Mouse (Mus musculus) left cerebral cortex, postnatal 36 days (tissue): Measurements from ENCODE around the gene Agap1. TPM values are rescaled to one million over a fixed set of nuclear protein-coding genes. Genes with fewer than 3 reads are reported as not detected.

Experiments
- DNase-seq, 2 experiments: peaks; one replicate each; pipeline ENCODE4 v3.0.0; 2021 to 2022; ENCODE audit warnings: low spot score in 2 of 2, mixed read lengths in 1 of 2
- intact Hi-C: fragments of 180-260 bp; cut with DNase I; formaldehyde crosslinking; loops from one replicate; pipeline ENCODE4 v1.15.1; 2025
- total RNA-seq, 2 experiments: library from RNA; stranded (reverse); gene quantifications; 2 replicates each; pipeline ENCODE4 v1.2.3; 2021

Agap1 gene
- total RNA-seq, 2 experiments from 2014 or later = 244 to 260 TPM

- intact Hi-C loops = no loop called here
- DNase-seq = no peak
Observed at GRCm38 (mm10) chr1:89593219-89593618, 138.6 kb downstream of the Agap1 start.

DNA sequence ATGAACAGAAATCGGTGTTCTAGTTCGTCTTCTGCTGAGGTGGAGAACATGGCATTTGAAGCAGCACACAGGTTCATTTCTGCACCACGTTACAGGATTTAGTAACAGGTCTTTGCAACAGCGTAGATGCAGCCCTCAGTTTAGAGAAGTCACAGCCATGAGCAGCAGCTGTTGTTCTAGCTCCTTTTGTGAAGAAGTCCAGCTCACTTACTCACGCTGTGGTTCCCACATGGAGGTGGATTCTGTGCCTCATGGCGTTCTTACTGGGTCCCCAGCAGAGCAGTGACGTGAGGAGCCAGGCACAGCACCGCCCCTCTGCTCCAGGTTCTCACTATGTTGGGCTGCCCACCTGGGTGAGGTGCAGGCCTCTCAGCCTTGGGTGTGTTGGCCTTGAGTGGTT is 140.4 kb downstream of the Agap1 start:
- intact Hi-C loops = no loop called here
- DNase-seq = peak in 1 of 2 experiments; percentile 39

DNA sequence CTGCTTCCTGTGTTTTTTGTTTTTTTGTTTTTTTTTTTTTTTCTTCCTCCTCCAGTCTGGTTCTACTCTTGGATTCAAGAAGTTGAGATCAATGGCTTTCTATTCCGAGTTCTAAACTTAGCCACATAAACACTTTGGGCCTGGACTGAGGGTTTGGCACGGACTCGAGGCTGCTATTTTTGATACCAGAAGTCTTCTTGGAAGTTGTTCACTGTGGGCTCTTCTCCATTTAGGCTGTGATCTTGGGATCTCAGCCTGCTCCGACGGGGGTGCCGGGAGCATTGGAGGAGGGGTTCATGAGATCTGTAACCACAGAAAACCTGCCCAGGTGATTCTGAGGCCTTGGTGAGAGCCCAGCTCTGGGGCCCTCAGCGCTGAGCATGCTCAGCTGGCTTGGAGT is 140.8 kb downstream of the Agap1 start:
- DNase-seq = no peak

GRCm38 (mm10) chr1:89596223-89596622 is 141.6 kb downstream of the Agap1 start:
- no peak for DNase-seq
- intact Hi-C loops = no loop called here

More for the DNA sequence above, 140.8 kb downstream of the Agap1 start:
- intact Hi-C loops = no loop called here

DNA sequence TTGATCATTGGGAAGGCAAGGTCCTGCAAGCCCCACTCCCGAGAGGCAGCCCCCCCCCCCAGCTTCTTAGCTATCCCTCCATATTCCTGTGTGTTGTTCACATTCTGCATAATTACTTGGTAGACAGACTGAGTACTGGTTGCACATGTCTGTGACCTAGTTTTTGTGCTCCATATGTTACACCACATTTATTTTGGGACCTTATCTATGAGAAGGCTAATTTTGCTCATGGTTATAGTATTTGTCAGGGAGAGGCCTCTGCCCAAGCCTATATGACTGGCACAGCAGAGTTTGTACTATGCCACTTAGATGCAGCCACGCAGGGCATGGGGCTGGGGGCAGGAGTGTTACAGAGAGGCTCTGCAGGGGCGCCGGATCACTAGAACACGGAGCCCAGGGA is 144.3 kb downstream of the Agap1 start:
- intact Hi-C loops = no loop called here
- no peak for DNase-seq

DNA sequence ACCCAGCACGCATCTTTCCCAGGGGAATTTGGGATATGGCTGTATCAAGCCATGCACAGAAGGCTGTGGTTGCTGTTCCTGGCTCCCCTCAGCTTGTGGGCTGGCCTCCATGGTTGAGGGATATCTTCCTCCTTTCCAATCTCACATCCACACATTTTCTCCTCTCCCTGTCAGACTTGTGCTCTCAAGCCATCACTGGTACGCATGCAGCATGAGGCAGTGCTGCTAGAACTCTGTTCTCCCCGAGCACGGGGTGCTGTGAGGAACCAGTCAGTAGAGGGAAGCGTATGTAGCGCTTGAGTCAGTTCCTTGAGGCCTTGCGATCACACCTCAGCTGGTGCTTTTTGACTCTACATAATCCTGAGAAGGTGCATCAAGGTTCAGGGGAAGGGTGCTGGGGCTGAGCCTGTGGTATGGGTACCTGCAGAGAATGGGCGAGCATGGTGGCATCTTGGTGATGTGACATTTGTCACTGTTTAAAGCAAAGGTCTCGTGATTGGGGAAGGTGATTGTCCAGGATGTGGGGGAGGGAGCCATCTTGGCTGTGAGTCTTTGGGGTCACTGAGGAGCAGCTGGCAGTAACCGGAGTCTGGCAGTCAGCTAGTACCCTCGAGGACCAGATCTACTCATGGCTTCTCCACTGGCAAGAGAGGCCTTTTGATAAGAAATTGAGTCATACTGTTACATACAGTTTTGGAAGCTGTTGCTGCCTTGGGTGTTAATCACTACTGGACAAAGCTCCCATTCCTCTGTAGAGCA is 145.6 kb downstream of the Agap1 start:
- DNase-seq = no peak
- intact Hi-C loops = loop anchor here (10.0 kb wide), 1 partner anchor 365 kb away; no protein-coding TSS in a partner anchor

DNA sequence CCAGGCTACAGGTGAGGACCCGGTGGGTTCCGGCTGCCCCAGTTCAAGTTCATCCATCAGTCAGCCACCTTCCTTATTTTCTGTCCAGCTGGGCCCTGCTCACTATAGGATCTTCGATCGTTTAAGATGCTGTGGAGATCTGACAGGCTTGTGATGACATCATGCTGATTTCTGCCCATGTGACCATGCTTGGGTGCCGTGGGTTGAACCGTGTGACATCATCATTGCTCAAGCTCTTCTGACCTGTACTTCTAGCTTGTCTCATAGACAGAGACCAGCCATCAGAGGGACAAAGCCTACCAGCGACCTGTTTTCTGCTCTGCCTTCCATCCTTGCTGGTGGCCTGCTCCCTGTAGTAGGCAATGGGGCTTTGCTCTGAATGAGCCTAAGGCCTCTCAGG is 146.7 kb downstream of the Agap1 start:
- no peak for DNase-seq
- intact Hi-C loops = loop anchor here (10.0 kb wide), 1 partner anchor 367 kb away; no protein-coding TSS in a partner anchor

GRCm38 (mm10) chr1:89602879-89603278 is 148.3 kb downstream of the Agap1 start:
- intact Hi-C loops = loop anchor here (10.0 kb wide), 1 partner anchor 368 kb away; no protein-coding TSS in a partner anchor
- peak in 1 of 2 experiments; percentile 42 for DNase-seq

DNA sequence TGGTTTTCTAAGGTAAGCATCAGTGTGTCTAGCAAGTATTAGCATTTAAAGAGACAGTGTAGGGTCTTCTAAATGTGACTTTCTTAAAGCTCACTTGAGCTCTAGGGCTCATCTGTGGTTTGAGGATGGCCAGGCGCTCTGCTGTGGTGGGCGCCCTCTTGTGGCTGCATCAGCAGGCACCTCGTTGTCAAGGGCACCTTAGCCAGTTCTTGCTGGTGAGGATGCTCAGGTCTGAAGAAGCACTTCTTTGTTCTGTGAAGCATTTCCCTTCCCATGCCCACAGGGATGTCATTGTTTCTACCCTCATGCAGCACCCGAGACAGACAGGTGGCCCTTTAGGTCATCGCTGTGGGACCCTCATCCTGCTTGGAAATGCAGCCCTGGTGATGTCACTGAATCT is 152.0 kb downstream of the Agap1 start:
- DNase-seq = peak; percentile 68 to 72
- intact Hi-C loops = loop anchor here (1.0 to 10.0 kb wide), 2 partner anchors 80 to 372 kb away; no protein-coding TSS in a partner anchor

GRCm38 (mm10) chr1:89608766-89609165 is 154.2 kb downstream of the Agap1 start:
- intact Hi-C loops = loop anchor here (10.0 kb wide), 1 partner anchor 374 kb away; no protein-coding TSS in a partner anchor

GRCm38 (mm10) chr1:89609964-89610363 is 155.4 kb downstream of the Agap1 start:
- intact Hi-C loops = loop anchor here (10.0 kb wide), 1 partner anchor 375 kb away; no protein-coding TSS in a partner anchor
- DNase-seq = no peak

More at GRCm38 (mm10) chr1:89608766-89609165, 154.2 kb downstream of the Agap1 start:
- no peak for DNase-seq

DNA sequence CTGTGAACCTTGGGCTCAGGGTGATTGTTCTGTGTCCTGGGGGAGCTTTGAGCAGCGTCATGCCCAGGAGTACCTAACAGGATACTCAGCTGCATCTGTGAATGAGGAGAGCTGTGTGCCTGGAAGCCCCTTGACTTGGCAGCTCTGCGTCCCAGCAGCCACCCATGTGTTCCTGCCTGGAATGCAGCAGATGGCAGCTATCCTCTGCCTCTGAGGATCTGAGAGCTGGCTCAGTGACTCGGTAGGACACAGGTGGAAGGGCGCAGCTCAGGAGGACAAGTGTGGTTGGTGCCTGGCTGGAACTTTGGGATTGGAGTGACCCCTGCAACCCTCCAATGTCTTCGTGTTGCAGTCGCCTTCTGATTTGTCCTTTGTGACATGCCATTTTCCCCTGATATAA is 156.9 kb downstream of the Agap1 start:
- no peak for DNase-seq
- intact Hi-C loops = no loop called here

- intact Hi-C loops = no loop called here
- DNase-seq = no peak
Observed at GRCm38 (mm10) chr1:89613234-89613870, 158.7 kb downstream of the Agap1 start.

- intact Hi-C loops = no loop called here
- DNase-seq = no peak
Observed at GRCm38 (mm10) chr1:89616556-89616955, 161.9 kb downstream of the Agap1 start.

GRCm38 (mm10) chr1:89617336-89617735 is 162.7 kb downstream of the Agap1 start:
- no peak for DNase-seq
- intact Hi-C loops = no loop called here

GRCm38 (mm10) chr1:89619963-89620362 is 165.4 kb downstream of the Agap1 start:
- intact Hi-C loops = no loop called here
- DNase-seq = no peak

GRCm38 (mm10) chr1:89621014-89621791 is 166.6 kb downstream of the Agap1 start:
- intact Hi-C loops = no loop called here
- DNase-seq = no peak

DNA sequence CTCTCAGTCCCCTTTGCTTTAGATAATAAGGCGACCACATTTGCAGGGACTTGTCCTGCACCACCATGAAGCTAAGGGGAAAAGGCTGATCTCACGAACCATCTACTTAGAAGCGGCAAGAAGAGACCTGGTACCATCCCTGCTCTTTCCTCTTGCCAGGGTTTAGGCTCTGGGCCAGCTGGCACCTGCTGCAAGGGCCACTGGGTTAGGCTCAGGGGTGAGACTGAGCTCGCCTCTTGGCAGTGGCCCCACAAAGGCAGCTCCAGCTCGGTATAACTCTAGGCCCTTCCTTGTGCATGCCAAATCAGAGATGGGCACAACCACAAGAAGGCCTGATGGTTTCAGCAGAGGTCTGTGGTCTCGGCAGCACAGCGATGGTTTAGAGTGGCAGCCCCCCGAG is 167.3 kb downstream of the Agap1 start:
- intact Hi-C loops = no loop called here
- DNase-seq = no peak

DNA sequence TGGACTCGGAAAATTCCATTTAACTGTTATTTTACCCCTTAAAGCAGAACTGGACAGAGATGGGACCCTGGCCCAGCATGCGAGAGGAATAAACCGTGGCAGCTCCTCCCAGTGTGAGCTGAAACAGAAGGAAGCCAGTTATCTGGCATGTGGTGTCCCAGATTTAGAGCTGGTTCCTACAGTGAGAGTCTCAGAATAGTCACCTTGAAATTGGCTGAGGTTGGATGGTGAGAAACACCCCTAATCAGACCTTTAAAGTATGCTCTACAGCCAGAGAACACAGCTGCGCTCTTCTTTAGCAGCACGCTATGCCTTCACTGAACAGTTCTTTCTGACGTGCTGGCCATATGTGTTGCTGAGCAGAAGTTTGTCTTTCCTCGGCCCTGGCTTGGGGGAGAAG is 168.2 kb downstream of the Agap1 start:
- intact Hi-C loops = no loop called here
- DNase-seq = no peak

DNA sequence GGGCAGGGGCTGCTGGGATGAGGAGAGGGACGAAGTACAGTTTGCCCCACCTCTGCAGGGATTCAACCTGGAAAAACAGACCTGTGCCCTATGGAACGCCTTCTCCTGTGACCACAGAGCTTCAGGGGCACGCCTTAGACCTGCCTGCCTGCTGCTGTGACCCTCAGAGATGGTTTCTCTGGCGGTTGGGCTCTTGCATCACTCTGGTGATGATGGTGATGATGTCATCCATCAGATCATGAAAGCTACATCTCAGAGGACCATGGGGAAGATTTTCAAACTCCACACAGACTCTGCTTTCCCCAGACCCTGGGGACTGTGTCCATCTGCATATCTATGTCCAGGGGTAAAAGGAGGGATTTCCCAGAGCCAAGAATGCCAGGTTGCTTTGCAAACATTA is 170.7 kb downstream of the Agap1 start:
- intact Hi-C loops = no loop called here
- no peak for DNase-seq
